Mouse (Mus musculus) intestine, embryonic 14.5 days (tissue): Measurements from ENCODE around the gene Rfc4. TPM values are rescaled to one million over a fixed set of nuclear protein-coding genes. Genes with fewer than 3 reads are reported as not detected.

Source experiments
- ATAC-seq: fragments of 200-750 bp; cut with Nextera tagmentation; replicated peaks from 2 replicates; pipeline ENCODE4 v1.8.0; 2017; ENCODE audit warnings: low read depth, moderate number of reproducible peaks, moderate TSS enrichment, moderate library complexity; ENCODE audit not compliant: low FRiP score, low TSS enrichment
- DNase-seq: peaks from one replicate; pipeline ENCODE4 v3.0.0-alpha.2; 2018; ENCODE audit warnings: low spot score
- H3K27ac ChIP-seq: fragments of 300-500 bp; sonication (generic); 2 replicates; pipeline ENCODE4 v1.5.1; 2014; ENCODE audit warnings: low read depth, mild to moderate bottlenecking, control low read depth
- H3K27me3 ChIP-seq: fragments of 300-500 bp; sonication (generic); replicated peaks from 2 replicates; pipeline ENCODE4 v1.6.1; 2014; ENCODE audit warnings: low read length, control low read depth; ENCODE audit not compliant: control insufficient read depth, insufficient read depth
- H3K36me3 ChIP-seq: fragments of 300-500 bp; sonication (generic); 2 replicates; pipeline ENCODE4 v1.6.1; 2014; ENCODE audit warnings: low read length, control low read depth; ENCODE audit not compliant: control insufficient read depth, insufficient read depth
- H3K4me1 ChIP-seq: fragments of 300-500 bp; sonication (generic); replicated peaks from 2 replicates; pipeline ENCODE4 v1.6.1; 2014; ENCODE audit warnings: low read length, control low read depth, mixed read lengths; ENCODE audit not compliant: control insufficient read depth, insufficient read depth
- H3K4me2 ChIP-seq: fragments of 300-500 bp; sonication (generic); 2 replicates; pipeline ENCODE4 v1.6.1; 2014; ENCODE audit warnings: low read length
- H3K4me3 ChIP-seq: fragments of 300-500 bp; sonication (generic); 2 replicates; pipeline ENCODE4 v1.5.1; 2014; ENCODE audit warnings: low read depth, low read length, control low read depth, mixed read lengths
- H3K9ac ChIP-seq: fragments of 300-500 bp; sonication (generic); 2 replicates; pipeline ENCODE4 v1.6.1; 2014; ENCODE audit warnings: mild to moderate bottlenecking, low read length
- H3K9me3 ChIP-seq: fragments of 300-500 bp; sonication (generic); 2 replicates; pipeline ENCODE4 v1.6.1; 2016; ENCODE audit warnings: low read length, control low read depth; ENCODE audit not compliant: control insufficient read depth
- WGBS: fragments of 180-500 bp; shearing (Covaris S2); extraction: QIAGEN DNeasy Blood & Tissue Kit; methylation state at CpG from one replicate; pipeline ENCODE4 v1.1.7; 2014; 5-methylcytosine and 5-hydroxymethylcytosine counted together
- polyA plus RNA-seq: library from polyadenylated mRNA; unstranded; fragments of >200 nt; fragmentation: Nextera tagmentation; extraction: Ambion mirVana; gene quantifications from 2 replicates; pipeline ENCODE4 v1.2.1, GENCODE M21; 2014

Rfc4 gene
- polyA plus RNA-seq, 1 experiment from 2014 or later, result 126 TPM

DNA sequence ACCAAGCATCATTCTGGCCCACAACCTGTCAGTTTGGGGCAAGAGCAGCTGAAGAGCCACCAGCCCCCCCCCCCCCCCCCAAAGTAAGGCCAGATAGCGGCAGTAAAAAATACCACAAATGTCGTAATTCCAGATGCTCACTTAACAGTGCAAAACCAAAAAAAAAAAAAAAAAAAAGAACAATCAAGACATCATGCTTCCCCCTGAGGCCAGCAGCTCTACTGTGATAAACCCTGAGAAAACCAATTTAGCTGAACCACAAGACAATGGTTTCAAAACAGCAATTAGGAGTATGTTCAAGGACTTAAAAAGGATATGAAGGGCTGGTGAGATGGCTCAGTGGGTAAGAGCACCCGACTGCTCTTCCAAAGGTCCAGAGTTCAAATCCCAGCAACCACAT lies 34.6 kb upstream of the Rfc4 start:
- Histone ChIP-seq H3K4me3 (no peak overlapping the region), H3K9me3 (no peaks in the 10 kb centered on the region), H3K9ac (no peak overlapping the region), H3K4me1 (no peaks in the 10 kb centered on the region), H3K27me3 (no peaks in the 10 kb centered on the region), H3K36me3 (no peaks in the 10 kb centered on the region), H3K4me2 (no peak overlapping the region), H3K27ac (no peak overlapping the region)
- DNase-seq (no peak), ATAC-seq (no peak)
- WGBS, result 71% methylated on average over 3 of the region's 3 CpGs

DNA sequence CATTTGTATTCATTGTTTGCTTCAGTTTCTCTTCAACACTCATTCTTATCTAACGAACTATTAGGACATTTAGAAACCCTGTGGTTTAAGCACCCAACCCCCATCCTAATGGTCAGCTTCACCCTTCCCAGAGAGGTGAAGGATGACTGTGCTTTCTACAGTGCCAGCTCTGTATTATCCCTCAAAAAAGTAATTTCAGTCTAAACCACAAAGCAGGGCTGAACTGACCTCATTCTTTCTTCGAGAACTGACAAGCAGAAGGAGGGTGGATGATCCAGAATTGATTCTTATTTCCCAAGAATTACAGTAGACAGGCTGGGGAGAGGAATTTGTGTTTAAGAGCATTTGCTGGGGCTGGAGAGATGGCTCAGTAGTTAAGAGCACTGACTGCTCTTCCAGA lies 32.2 kb upstream of the Rfc4 start:
- no peaks in the 10 kb centered on the region for H3K4me1 ChIP-seq
- no peaks in the 10 kb centered on the region for H3K36me3 ChIP-seq
- no peak overlapping the region for H3K27ac ChIP-seq
- H3K27me3 ChIP-seq, result no peaks in the 10 kb centered on the region
- no peak overlapping the region for H3K4me2 ChIP-seq
- H3K9me3 ChIP-seq, result no peaks in the 10 kb centered on the region
- ATAC-seq (no peak), DNase-seq (no peak)
- no peak overlapping the region for H3K4me3 ChIP-seq
- WGBS, result 60% methylated on average over 2 of the region's 2 CpGs
- no peak overlapping the region for H3K9ac ChIP-seq

DNA sequence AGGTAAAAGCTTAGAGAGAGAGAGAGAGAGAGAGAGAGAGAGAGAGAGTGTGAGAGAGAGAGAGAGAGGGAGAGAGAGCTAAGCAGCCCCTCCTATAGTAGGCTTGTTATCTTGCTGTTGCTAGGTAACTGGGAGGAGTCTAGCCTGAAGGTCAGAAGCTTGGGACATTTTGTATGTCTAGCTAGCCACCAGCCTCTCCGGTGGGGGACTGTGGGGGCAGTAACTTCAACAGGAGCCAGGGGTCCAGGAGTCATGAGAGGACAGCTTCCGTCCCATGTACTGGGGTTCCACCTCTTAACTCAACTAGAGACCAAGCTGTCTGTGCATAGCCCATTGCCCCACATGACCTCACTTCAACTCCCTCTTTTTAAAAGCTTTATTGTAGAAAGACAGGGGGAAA lies 31.4 kb upstream of the Rfc4 start:
- Histone ChIP-seq H3K9ac (no peak overlapping the region), H3K4me2 (no peak overlapping the region), H3K4me1 (no peaks in the 10 kb centered on the region), H3K4me3 (no peak overlapping the region), H3K27ac (no peak overlapping the region), H3K36me3 (no peaks in the 10 kb centered on the region), H3K9me3 (no peaks in the 10 kb centered on the region), H3K27me3 (no peaks in the 10 kb centered on the region)
- WGBS, result 48% methylated on average over 2 of the region's 2 CpGs
- DNase-seq (no peak), ATAC-seq (no peak)

DNA sequence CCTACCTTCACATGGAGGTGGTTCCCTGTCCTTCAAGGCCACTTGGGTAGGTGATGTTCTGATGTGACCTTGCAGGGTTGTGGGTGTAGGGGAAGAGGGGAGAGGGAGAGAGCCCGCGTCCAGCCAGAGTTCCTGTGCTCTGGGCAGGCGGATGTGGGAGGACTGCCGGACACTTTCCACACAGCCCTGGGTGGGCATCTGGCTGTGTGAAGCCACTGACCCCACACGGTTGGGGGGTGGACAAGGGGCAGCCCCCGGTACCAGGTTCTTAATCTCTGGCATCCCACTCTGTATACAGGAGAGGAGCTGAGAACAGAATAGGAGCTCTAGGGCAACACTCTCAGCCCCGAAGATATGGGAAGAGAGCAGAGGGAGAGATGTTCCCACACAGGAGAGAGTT lies 30.8 kb upstream of the Rfc4 start:
- H3K27ac ChIP-seq, result no peak overlapping the region
- no peak overlapping the region for H3K9ac ChIP-seq
- DNase-seq (no peak), ATAC-seq (no peak)
- no peaks in the 10 kb centered on the region for H3K27me3 ChIP-seq
- H3K4me1 ChIP-seq, result no peaks in the 10 kb centered on the region
- H3K9me3 ChIP-seq, result no peaks in the 10 kb centered on the region
- no peaks in the 10 kb centered on the region for H3K36me3 ChIP-seq
- no peak overlapping the region for H3K4me3 ChIP-seq
- no peak overlapping the region for H3K4me2 ChIP-seq
- 91% methylated on average over 7 of the region's 7 CpGs for WGBS

DNA sequence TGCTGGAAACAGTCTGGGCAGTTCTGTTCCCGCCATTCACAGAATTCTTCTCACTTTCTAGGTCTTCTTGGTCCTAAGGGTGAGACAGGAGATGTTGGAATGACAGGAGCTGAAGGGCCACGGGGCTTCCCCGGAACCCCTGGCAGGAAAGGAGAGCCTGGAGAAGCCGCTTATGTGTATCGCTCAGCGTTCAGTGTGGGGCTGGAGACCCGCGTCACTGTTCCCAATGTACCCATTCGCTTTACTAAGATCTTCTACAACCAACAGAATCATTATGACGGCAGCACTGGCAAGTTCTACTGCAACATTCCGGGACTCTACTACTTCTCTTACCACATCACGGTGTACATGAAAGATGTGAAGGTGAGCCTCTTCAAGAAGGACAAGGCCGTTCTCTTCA lies 29.5 kb upstream of the Rfc4 start:
- H3K9me3 ChIP-seq, result no peaks in the 10 kb centered on the region
- ATAC-seq, result no peak

DNA sequence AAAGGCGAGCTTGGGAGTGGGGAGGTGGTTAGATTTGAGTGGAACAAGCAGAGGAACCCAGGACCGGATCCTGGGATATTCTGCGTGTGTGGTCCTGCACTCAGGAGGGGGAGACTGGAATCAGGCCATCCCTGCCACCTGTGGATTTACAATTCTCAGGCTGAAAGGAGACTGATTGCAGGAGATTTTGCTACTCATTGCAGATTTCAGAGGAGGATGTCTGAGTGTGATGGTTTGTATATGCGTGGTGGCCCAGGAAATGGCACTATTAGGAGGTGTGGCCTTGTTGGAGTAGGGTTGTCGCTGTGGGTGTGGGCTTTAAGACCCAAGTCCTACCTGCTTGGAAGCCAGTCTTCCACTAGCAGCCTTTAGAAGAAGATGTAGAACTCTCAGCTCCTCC lies 26.7 kb upstream of the Rfc4 start:
- Histone ChIP-seq H3K9me3 (no peaks in the 10 kb centered on the region), H3K36me3 (no peaks in the 10 kb centered on the region), H3K4me3 (no peak overlapping the region), H3K27ac (no peak overlapping the region), H3K4me1 (no peaks in the 10 kb centered on the region), H3K9ac (no peak overlapping the region), H3K27me3 (no peaks in the 10 kb centered on the region), H3K4me2 (no peak overlapping the region)
- DNase-seq (no peak), ATAC-seq (no peak)
- 56% methylated on average over 5 of the region's 5 CpGs for WGBS

More for the DNA sequence above, 29.5 kb upstream of the Rfc4 start:
- H3K36me3 ChIP-seq, result no peaks in the 10 kb centered on the region
- no peak for DNase-seq
- H3K4me1 ChIP-seq, result no peaks in the 10 kb centered on the region
- H3K4me2 ChIP-seq, result no peak overlapping the region
- no peak overlapping the region for H3K4me3 ChIP-seq
- no peaks in the 10 kb centered on the region for H3K27me3 ChIP-seq
- no peak overlapping the region for H3K9ac ChIP-seq
- 92% methylated on average over 13 of the region's 13 CpGs for WGBS
- H3K27ac ChIP-seq, result no peak overlapping the region

DNA sequence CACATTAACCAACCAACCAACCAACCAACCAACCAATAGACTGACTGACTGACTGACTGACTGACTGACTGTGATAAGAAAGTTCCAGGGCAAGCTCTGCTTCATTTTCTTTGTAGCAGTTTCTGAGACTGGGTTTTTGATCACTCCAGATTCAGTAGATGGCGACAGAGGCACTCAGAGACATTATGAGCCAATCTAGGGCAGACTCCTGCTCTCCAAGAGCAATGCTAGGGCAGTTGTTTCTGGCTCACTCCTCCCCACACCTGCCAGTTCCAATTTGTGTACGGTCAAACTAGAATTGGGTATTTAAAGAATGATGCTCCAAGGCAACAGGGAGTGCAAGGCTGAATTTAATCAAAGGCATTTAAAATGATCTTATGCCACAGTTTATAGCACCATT lies 23.9 kb upstream of the Rfc4 start:
- ATAC-seq (no peak), DNase-seq (no peak)
- WGBS, result 11% methylated on average over 2 of the region's 2 CpGs
- Histone ChIP-seq H3K4me2 (no peak overlapping the region), H3K36me3 (no peaks in the 10 kb centered on the region), H3K9me3 (no peaks in the 10 kb centered on the region), H3K9ac (no peak overlapping the region), H3K4me1 (no peaks in the 10 kb centered on the region), H3K27ac (no peak overlapping the region), H3K27me3 (no peaks in the 10 kb centered on the region), H3K4me3 (no peak overlapping the region)

DNA sequence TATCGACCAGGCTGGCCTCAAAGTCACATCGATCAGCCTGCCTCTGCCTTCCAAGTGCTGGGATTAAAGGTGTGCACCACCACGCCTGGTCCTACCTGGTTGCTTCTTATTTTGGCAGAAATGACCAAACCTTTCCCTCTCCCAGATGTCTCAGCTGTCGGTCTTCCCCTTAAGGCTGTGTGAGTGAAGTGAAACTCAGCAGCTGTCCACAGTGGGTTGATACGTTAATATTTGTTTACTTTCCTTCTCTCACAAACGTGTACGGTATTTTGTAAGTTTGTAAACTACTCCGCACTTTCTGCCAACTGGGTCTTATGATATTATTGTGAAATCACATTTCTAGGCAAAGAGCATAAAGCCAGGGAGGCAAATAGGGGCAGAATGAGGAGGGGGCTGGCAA lies 21.9 kb upstream of the Rfc4 start:
- no peaks in the 10 kb centered on the region for H3K9me3 ChIP-seq
- no peak overlapping the region for H3K9ac ChIP-seq
- no peaks in the 10 kb centered on the region for H3K36me3 ChIP-seq
- H3K4me1 ChIP-seq, result no peaks in the 10 kb centered on the region
- no peak overlapping the region for H3K27ac ChIP-seq
- 62% methylated on average over 8 of the region's 8 CpGs for WGBS
- ATAC-seq (no peak), DNase-seq (no peak)
- H3K27me3 ChIP-seq, result no peaks in the 10 kb centered on the region
- no peak overlapping the region for H3K4me2 ChIP-seq
- no peak overlapping the region for H3K4me3 ChIP-seq

DNA sequence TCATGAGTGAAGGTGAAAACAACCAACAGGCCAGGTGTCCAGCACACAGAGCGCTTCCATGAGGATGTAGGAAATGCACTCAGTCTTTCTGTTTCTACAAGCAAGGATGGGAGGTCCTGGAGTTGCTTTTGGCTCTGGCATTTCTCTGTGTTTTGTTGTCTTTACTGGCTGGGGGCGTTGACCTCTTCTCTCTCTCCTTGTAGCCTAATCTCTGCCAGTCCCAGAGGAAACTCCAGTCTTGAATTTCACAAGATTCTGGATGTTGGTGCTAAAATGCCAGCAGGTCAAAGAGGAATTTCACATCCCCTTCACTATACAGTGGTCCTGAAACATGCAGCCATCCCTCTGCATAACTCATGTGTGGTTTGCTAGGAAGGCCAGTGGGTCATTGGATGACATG lies 21.4 kb upstream of the Rfc4 start:
- H3K27me3 ChIP-seq, result no peaks in the 10 kb centered on the region
- no peaks in the 10 kb centered on the region for H3K36me3 ChIP-seq
- no peak for DNase-seq
- WGBS, result 54% methylated on average over 2 of the region's 2 CpGs
- H3K27ac ChIP-seq, result no peak overlapping the region
- no peak overlapping the region for H3K4me2 ChIP-seq
- no peak overlapping the region for H3K4me3 ChIP-seq
- no peak overlapping the region for H3K9ac ChIP-seq
- ATAC-seq, result no peak
- no peaks in the 10 kb centered on the region for H3K9me3 ChIP-seq
- no peaks in the 10 kb centered on the region for H3K4me1 ChIP-seq
